Mouse (Mus musculus): ENCODE results near the gene Mpc1.
A peak's percentile ranks its signal among the peaks of the same experiment; 100 is the strongest.
"Not testable (repeated sequence)": the region's sequence is repeated elsewhere in the genome, so short reads cannot be mapped to it uniquely, and the experiment has no call there.

Gene Mpc1

GRCm38 (mm10) chr17:8283526-8284253, 986 bp downstream of the Mpc1 start:
- peak; percentile 97 for DNase-seq

GRCm38 (mm10) chr17:8284254-8284661, 1.6 kb downstream of the Mpc1 start:
- peak; percentile 27 for DNase-seq

GRCm38 (mm10) chr17:8285056-8285455, 2.4 kb downstream of the Mpc1 start:
- DNase-seq, result no peak

- DNase-seq, result no peak
These were observed 4.3 kb downstream of the Mpc1 start for GRCm38 (mm10) chr17:8286987-8287386.

- no peak for DNase-seq
These were observed 7.4 kb downstream of the Mpc1 start for GRCm38 (mm10) chr17:8289993-8290679.

GRCm38 (mm10) chr17:8290736-8291135, 8.0 kb downstream of the Mpc1 start:
- no peak for DNase-seq

GRCm38 (mm10) chr17:8295825-8296224, 13.1 kb downstream of the Mpc1 start:
- no peak for DNase-seq

- no peak for DNase-seq
These were observed 13.7 kb downstream of the Mpc1 start for GRCm38 (mm10) chr17:8296313-8296844.

GRCm38 (mm10) chr17:8297746-8298145, 15.0 kb downstream of the Mpc1 start:
- DNase-seq, result no peak

- DNase-seq, result no peak
These were observed 15.6 kb downstream of the Mpc1 start for GRCm38 (mm10) chr17:8298281-8298680.

- DNase-seq, result no peak
These were observed 16.8 kb downstream of the Mpc1 start for GRCm38 (mm10) chr17:8299524-8299923.

GRCm38 (mm10) chr17:8301515-8301914, 18.8 kb downstream of the Mpc1 start:
- DNase-seq, result no peak

- no peak for DNase-seq
These were observed 20.2 kb downstream of the Mpc1 start for GRCm38 (mm10) chr17:8302772-8303438.

- DNase-seq, result no peak
These were observed 21.0 kb downstream of the Mpc1 start for GRCm38 (mm10) chr17:8303671-8304070.

GRCm38 (mm10) chr17:8305801-8306200, 23.1 kb downstream of the Mpc1 start:
- DNase-seq, result peak; percentile 5

- DNase-seq, result peak; percentile 96
These were observed 28.3 kb downstream of the Mpc1 start, which contains the start of gene Sft2d1 for GRCm38 (mm10) chr17:8310838-8311614. Gene Sft2d1, plus strand, starts transcription at chr17:8311102.

GRCm38 (mm10) chr17:8311751-8312150, 29.0 kb downstream of the Mpc1 start:
- DNase-seq, result no peak

- no peak for DNase-seq
These were observed 31.3 kb downstream of the Mpc1 start for GRCm38 (mm10) chr17:8313976-8314375.

GRCm38 (mm10) chr17:8316251-8316650, 33.5 kb downstream of the Mpc1 start:
- peak; percentile 16 for DNase-seq

- DNase-seq, result not testable (repeated sequence)
These were observed 44.2 kb downstream of the Mpc1 start for GRCm38 (mm10) chr17:8326877-8327276.

- no peak for DNase-seq
These were observed 45.9 kb downstream of the Mpc1 start for GRCm38 (mm10) chr17:8328511-8329174.

GRCm38 (mm10) chr17:8330602-8331001, 47.9 kb downstream of the Mpc1 start:
- DNase-seq, result no peak

All from embryo, embryonic 11 days (tissue).